Mouse (Mus musculus): ENCODE measurements around the gene Aldh3b2.

The Aldh3b2 gene

DNA sequence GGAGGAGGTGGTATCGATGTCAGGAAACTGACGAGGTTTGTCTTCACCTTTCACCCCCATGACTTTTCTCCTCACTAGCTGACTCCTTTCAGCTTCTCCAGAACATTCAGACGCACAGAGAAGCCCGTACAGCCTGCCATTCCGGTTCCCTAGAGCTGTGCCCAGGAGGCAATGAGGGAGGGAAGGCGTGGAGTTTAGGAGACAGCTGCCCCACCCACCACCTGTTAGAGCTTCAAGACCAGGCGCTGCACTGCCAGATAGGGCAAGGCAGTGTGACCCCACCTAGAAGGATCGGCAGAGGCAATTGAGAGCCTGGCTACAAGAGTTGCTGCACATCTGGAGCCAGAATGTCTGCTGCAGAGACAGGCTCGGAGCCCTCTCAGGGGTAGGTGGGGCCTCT, at the start of gene Aldh3b2:
Gene Aldh3b2 (plus strand): TSS at position 100 of the 400 bp plus-strand sequence.
- no peak for TF ChIP-seq NANOG (IDR thresholded peaks at IDR 0.05; ENCODE audit: borderline replicate concordance, low read length)
- no peak for TF ChIP-seq POU5F1 (IDR thresholded peaks at IDR 0.05; ENCODE audit: borderline replicate concordance, low read length)
- no peak for TF ChIP-seq CTCF (conservative IDR thresholded peaks at IDR 0.05; ENCODE audit: low read length)

DNA sequence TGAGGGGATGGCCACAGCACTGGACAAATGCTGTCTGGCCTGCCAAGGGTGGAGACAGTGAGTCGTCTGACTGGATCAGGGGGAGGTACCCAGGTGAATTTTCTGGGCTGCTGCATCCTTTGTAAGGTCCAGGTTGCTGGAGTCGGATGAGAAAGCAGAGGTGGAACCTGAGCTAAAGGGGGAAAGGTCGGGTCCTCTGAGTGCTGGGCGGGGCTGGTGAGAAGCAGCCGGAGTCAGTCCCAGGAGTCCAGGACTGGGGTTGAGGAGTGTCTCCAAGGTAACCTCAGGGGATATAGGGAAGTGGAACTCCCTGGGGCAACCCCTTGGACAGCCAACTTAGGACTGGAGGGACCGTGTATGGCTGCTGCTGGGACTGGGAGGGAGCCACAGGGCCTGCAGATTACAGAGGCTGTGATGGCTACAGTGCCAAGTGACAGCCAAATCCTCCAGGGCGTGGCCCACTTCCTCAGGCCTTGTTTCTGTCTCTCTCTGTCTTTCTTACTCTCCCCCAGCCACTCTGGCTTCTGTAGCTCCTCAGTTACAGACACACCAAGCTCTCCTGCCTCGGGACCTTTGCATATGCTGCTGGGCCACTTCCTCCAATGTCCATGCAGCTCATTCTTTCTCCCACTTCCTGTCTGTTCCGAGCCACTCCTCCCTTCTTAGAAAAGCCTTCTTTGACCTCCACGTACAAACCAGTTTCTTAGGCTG, 49.3 kb upstream of the Aldh3b2 start:
- no peaks in the 10 kb centered on the region for H3K36me3 ChIP-seq (ENCODE audit: insufficient read depth, low read length)

More for the DNA sequence above, at the start of gene Aldh3b2:
- Histone ChIP-seq H3K4me1 (replicated peaks; ENCODE audit: low read depth, low read length) (peaks cover 23% of the 10 kb centered on the region), H3K4me3 (replicated peaks; ENCODE audit: low read length) (peak within 1 kb of the TSS; percentile 37; the same call in 1 of the 2 replicates), H3K9me3 (ENCODE audit: low read length) (no peaks in the 10 kb centered on the region), H3K36me3 (ENCODE audit: insufficient read depth, low read length) (no peaks in the 10 kb centered on the region), H3K27me3 (ENCODE audit: insufficient read depth, low read length) (peaks cover 8% of the 10 kb centered on the region; the same call in 1 of the 2 replicates)

DNA sequence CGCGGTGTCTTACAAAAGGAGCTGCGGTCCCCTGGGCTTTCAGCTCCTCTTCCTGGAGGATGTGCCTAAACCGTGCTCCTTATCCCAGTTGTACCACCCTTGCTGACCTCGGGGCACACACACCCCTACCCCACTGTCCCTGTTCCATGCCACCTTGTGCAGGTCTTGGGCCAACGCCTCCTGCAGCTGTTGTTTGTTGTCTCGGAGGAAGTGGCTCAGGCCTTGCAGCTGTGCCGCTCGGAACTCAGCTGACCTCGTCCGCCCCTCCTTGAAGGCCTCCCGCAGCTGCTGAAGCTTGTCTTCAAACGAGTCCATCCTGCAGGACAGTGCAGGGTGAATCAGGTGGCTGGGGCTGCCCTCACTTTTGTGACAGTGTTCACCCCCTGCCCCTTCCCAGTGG, 48.5 kb upstream of the Aldh3b2 start:
- no peaks in the 10 kb centered on the region for H3K36me3 ChIP-seq (ENCODE audit: insufficient read depth, low read length)
- peaks cover 56% of the 10 kb centered on the region for H3K4me1 ChIP-seq (replicated peaks; ENCODE audit: low read depth, low read length)
- TF ChIP-seq POU5F1 (IDR thresholded peaks at IDR 0.05; ENCODE audit: borderline replicate concordance, low read length), result no peak
- no peak for TF ChIP-seq CTCF (conservative IDR thresholded peaks at IDR 0.05; ENCODE audit: low read length)
- no peak for TF ChIP-seq NANOG (IDR thresholded peaks at IDR 0.05; ENCODE audit: borderline replicate concordance, low read length)
- H3K4me3 ChIP-seq (replicated peaks; ENCODE audit: low read length), result peak overlapping the region; percentile 26; the same call in 1 of the 2 replicates
- H3K9me3 ChIP-seq (ENCODE audit: low read length), result no peaks in the 10 kb centered on the region
- no peaks in the 10 kb centered on the region for H3K27me3 ChIP-seq (ENCODE audit: insufficient read depth, low read length)

More for the DNA sequence above, 49.3 kb upstream of the Aldh3b2 start:
- TF ChIP-seq NANOG (IDR thresholded peaks at IDR 0.05; ENCODE audit: borderline replicate concordance, low read length) (no peak), CTCF (conservative IDR thresholded peaks at IDR 0.05; ENCODE audit: low read length) (no peak), POU5F1 (IDR thresholded peaks at IDR 0.05; ENCODE audit: borderline replicate concordance, low read length) (no peak)
- Histone ChIP-seq H3K4me1 (replicated peaks; ENCODE audit: low read depth, low read length) (peaks cover 63% of the 10 kb centered on the region), H3K9me3 (ENCODE audit: low read length) (no peaks in the 10 kb centered on the region), H3K27me3 (ENCODE audit: insufficient read depth, low read length) (no peaks in the 10 kb centered on the region), H3K4me3 (replicated peaks; ENCODE audit: low read length) (no peak overlapping the region)

GRCm38 (mm10) chr19:3924190-3924589, 47.9 kb upstream of the Aldh3b2 start:
- TF ChIP-seq POU5F1 (IDR thresholded peaks at IDR 0.05; ENCODE audit: borderline replicate concordance, low read length), result no peak
- Histone ChIP-seq H3K4me3 (replicated peaks; ENCODE audit: low read length) (peak overlapping the region; percentile 26; the same call in 1 of the 2 replicates), H3K9me3 (ENCODE audit: low read length) (no peaks in the 10 kb centered on the region)

GRCm38 (mm10) chr19:3924868-3925267, 47.3 kb upstream of the Aldh3b2 start:
- Histone ChIP-seq H3K27me3 (ENCODE audit: insufficient read depth, low read length) (no peaks in the 10 kb centered on the region), H3K4me1 (replicated peaks; ENCODE audit: low read depth, low read length) (peaks cover 57% of the 10 kb centered on the region), H3K9me3 (ENCODE audit: low read length) (no peaks in the 10 kb centered on the region), H3K4me3 (replicated peaks; ENCODE audit: low read length) (no peak overlapping the region), H3K36me3 (ENCODE audit: insufficient read depth, low read length) (no peaks in the 10 kb centered on the region)
- no peak for TF ChIP-seq CTCF (conservative IDR thresholded peaks at IDR 0.05; ENCODE audit: low read length)
- no peak for TF ChIP-seq NANOG (IDR thresholded peaks at IDR 0.05; ENCODE audit: borderline replicate concordance, low read length)
- no peak for TF ChIP-seq POU5F1 (IDR thresholded peaks at IDR 0.05; ENCODE audit: borderline replicate concordance, low read length)

More at GRCm38 (mm10) chr19:3924190-3924589, 47.9 kb upstream of the Aldh3b2 start:
- H3K4me1 ChIP-seq (replicated peaks; ENCODE audit: low read depth, low read length), result peaks cover 57% of the 10 kb centered on the region
- H3K36me3 ChIP-seq (ENCODE audit: insufficient read depth, low read length), result no peaks in the 10 kb centered on the region
- no peaks in the 10 kb centered on the region for H3K27me3 ChIP-seq (ENCODE audit: insufficient read depth, low read length)

DNA sequence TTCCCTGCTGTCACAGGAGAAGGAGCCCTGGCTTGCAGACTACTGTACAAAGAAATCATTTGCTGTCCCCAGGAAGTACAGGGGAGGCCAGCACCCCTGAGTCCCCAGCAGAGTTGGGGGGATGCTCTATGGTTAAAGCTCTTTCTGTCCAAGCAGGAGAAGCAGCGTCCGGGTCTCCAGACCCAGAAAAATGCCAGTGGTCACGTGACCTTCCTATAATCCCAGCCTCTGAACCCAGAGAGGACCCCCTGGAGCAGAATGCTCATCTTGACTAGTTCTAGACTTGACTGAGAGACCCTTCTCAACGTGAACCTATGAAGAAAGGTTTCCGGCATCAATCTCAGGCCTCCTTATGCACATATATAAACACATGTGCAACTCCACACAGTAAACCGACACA, 46.3 kb upstream of the Aldh3b2 start:
- H3K4me3 ChIP-seq (replicated peaks; ENCODE audit: low read length), result no peak overlapping the region
- 0 out of 2 replicates have a peak, but pooled peaks cover 4% of the 10 kb centered on the region for H3K27me3 ChIP-seq (ENCODE audit: insufficient read depth, low read length)
- H3K4me1 ChIP-seq (replicated peaks; ENCODE audit: low read depth, low read length), result peaks cover 57% of the 10 kb centered on the region
- no peaks in the 10 kb centered on the region for H3K36me3 ChIP-seq (ENCODE audit: insufficient read depth, low read length)
- TF ChIP-seq CTCF (conservative IDR thresholded peaks at IDR 0.05; ENCODE audit: low read length) (no peak), POU5F1 (IDR thresholded peaks at IDR 0.05; ENCODE audit: borderline replicate concordance, low read length) (no peak), NANOG (IDR thresholded peaks at IDR 0.05; ENCODE audit: borderline replicate concordance, low read length) (no peak)
- H3K9me3 ChIP-seq (ENCODE audit: low read length), result no peaks in the 10 kb centered on the region

DNA sequence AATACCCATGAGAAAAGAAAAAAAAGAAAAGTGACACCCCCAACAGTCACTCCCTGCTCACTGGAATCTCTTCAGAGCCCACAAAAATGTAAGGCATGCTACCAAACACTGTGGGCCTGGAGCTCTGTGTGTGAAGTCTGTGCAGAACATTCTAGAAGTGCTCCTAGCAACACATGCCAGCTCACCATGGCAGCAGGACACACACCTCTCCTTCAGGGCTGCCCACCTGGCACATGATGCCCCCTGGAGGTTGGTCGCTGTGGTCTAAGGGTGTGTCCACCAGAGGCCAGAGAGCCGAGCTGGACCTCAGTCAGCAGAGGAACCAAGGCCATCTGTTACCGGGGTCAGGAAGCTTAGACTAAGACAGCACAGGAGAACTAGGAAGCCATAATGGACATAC, 45.8 kb upstream of the Aldh3b2 start:
- H3K36me3 ChIP-seq (ENCODE audit: insufficient read depth, low read length), result no peaks in the 10 kb centered on the region
- H3K4me3 ChIP-seq (replicated peaks; ENCODE audit: low read length), result no peak overlapping the region
- H3K4me1 ChIP-seq (replicated peaks; ENCODE audit: low read depth, low read length), result peaks cover 60% of the 10 kb centered on the region
- TF ChIP-seq NANOG (IDR thresholded peaks at IDR 0.05; ENCODE audit: borderline replicate concordance, low read length) (no peak), POU5F1 (IDR thresholded peaks at IDR 0.05; ENCODE audit: borderline replicate concordance, low read length) (no peak), CTCF (conservative IDR thresholded peaks at IDR 0.05; ENCODE audit: low read length) (no peak)
- 0 out of 2 replicates have a peak, but pooled peaks cover 4% of the 10 kb centered on the region for H3K27me3 ChIP-seq (ENCODE audit: insufficient read depth, low read length)
- no peaks in the 10 kb centered on the region for H3K9me3 ChIP-seq (ENCODE audit: low read length)

GRCm38 (mm10) chr19:3926685-3927084, 45.4 kb upstream of the Aldh3b2 start:
- peaks cover 60% of the 10 kb centered on the region for H3K4me1 ChIP-seq (replicated peaks; ENCODE audit: low read depth, low read length)
- H3K4me3 ChIP-seq (replicated peaks; ENCODE audit: low read length), result no peak overlapping the region
- H3K27me3 ChIP-seq (ENCODE audit: insufficient read depth, low read length), result 0 out of 2 replicates have a peak, but pooled peaks cover 4% of the 10 kb centered on the region
- TF ChIP-seq NANOG (IDR thresholded peaks at IDR 0.05; ENCODE audit: borderline replicate concordance, low read length), result no peak
- no peak for TF ChIP-seq CTCF (conservative IDR thresholded peaks at IDR 0.05; ENCODE audit: low read length)
- no peak for TF ChIP-seq POU5F1 (IDR thresholded peaks at IDR 0.05; ENCODE audit: borderline replicate concordance, low read length)
- no peaks in the 10 kb centered on the region for H3K36me3 ChIP-seq (ENCODE audit: insufficient read depth, low read length)
- no peaks in the 10 kb centered on the region for H3K9me3 ChIP-seq (ENCODE audit: low read length)

Data from E14TG2a.4 (cell line).